Mouse (Mus musculus) myocyte (in vitro differentiated cells): ENCODE results near the gene Cntn1.

Source experiments
- MYOG ChIP-seq, 3 experiments: IDR thresholded peaks; one replicate each; pipeline ENCODE4 v1.6.1; 2011; ENCODE audit warnings: control low read depth in 2 of 3, low read depth in 2 of 3, mild to moderate bottlenecking in 2 of 3; ENCODE audit not compliant: insufficient read length in 2 of 3, control insufficient read depth in 1 of 3, insufficient read depth in 1 of 3
- POLR2A ChIP-seq: IDR thresholded peaks from one replicate; pipeline ENCODE4 v1.6.1; 2011; ENCODE audit warnings: low read depth, mild to moderate bottlenecking, control low read depth, moderate library complexity; ENCODE audit not compliant: insufficient read length

GRCm38 (mm10) chr15:92161163-92162025 is 110.4 kb downstream of the Cntn1 start:
- no peak for TF ChIP-seq POLR2A
- TF ChIP-seq MYOG (IDR thresholded peaks at IDR 0.05; ENCODE audit: control insufficient read depth in 1 of 3, insufficient read depth in 1 of 3, insufficient read length in 2 of 3, low read depth in 2 of 3): no peak
